In the genomic region with DNA sequence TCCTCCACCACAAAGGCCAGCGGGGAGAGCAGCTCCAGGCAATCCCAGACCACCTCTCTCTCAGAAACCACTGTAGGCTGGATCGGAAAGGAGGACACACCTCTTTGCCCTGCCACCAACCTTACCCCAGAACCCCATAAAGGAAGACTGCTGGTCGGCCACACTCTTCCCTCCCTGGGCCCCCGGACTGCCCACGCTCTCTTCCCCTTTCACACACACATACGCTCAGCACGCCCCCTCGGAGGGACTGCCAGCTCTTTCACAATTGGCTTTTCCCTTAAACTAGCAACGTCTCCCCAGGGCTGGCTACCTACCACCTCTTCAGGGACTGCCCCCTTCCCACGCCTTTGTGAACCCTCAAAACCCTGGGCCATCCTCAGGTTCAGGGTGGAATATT, we compare ENCODE assay signal across 9 mouse cellular contexts. TPM values are rescaled to one million over a fixed set of nuclear protein-coding genes. Genes with fewer than 3 reads are reported as not detected.
DNase-seq lines count a peak whose midpoint lies in the region; ATAC-seq and TF ChIP-seq lines count a peak whose summit lies in the region.
"Had no signal": no experiment of that assay in that cellular context is flagged by ENCODE, and none has a peak within 500 bp of the region (broad histone marks: within the 10 kb centered on the region; RNA-seq: fewer than 3 reads in every experiment).

No protein-coding gene starts in this region.

- H3K9ac ChIP-seq in heart, embryonic 13.5 days = no peak overlapping the region; the same call in 1 of the 2 replicates
- no peak overlapping the region for H3K9ac ChIP-seq in embryonic facial prominence, embryonic 14.5 days (ENCODE audit: low read depth, low read length)
- H3K9ac ChIP-seq in liver, embryonic 14.5 days (replicated peaks) = no peak overlapping the region
- H3K9ac ChIP-seq in kidney, embryonic 14.5 days (ENCODE audit: low read depth, low read length) = no peak overlapping the region

- H3K27me3 ChIP-seq in heart, embryonic 13.5 days (replicated peaks) = no peaks in the 10 kb centered on the region
- H3K27me3 ChIP-seq in embryonic facial prominence, embryonic 14.5 days (replicated peaks; ENCODE audit: control insufficient read depth, insufficient read depth, low read length) = no peaks in the 10 kb centered on the region
- no peaks in the 10 kb centered on the region for H3K27me3 ChIP-seq in liver, embryonic 14.5 days (ENCODE audit: control insufficient read depth, insufficient read depth, low read length)
- no peaks in the 10 kb centered on the region for H3K27me3 ChIP-seq in kidney, embryonic 14.5 days (ENCODE audit: control insufficient read depth, insufficient read depth, low read length)

- H3K4me3 ChIP-seq in heart, embryonic 13.5 days = no peak overlapping the region
- H3K4me3 ChIP-seq in embryonic facial prominence, embryonic 14.5 days (ENCODE audit: low read depth, low read length) = no peak overlapping the region
- H3K4me3 ChIP-seq in liver, embryonic 14.5 days (ENCODE audit: insufficient read depth in 1 of 2, low read depth in 2 of 2, low read length in 2 of 2) = no peak overlapping the region
- no peak overlapping the region for H3K4me3 ChIP-seq in kidney, embryonic 14.5 days (ENCODE audit: low read length)
- H3K4me3 ChIP-seq: myocyte had no signal

- no peak overlapping the region for H3K4me2 ChIP-seq in heart, embryonic 13.5 days
- no peak overlapping the region for H3K4me2 ChIP-seq in embryonic facial prominence, embryonic 14.5 days (ENCODE audit: low read depth, low read length)
- no peak overlapping the region for H3K4me2 ChIP-seq in liver, embryonic 14.5 days (ENCODE audit: low read depth)
- no peak overlapping the region for H3K4me2 ChIP-seq in kidney, embryonic 14.5 days (replicated peaks; ENCODE audit: low read depth, low read length)

- peak overlapping the region; percentile 32; the same call in 1 of the 2 replicates for H3K27ac ChIP-seq in heart, embryonic 13.5 days (replicated peaks)
- H3K27ac ChIP-seq in embryonic facial prominence, embryonic 14.5 days (replicated peaks; ENCODE audit: low read depth, low read length) = 0 out of 2 replicates have a peak overlapping the region, but pooled peaks have one; percentile 12
- H3K27ac ChIP-seq in liver, embryonic 14.5 days = no peak overlapping the region
- no peak overlapping the region for H3K27ac ChIP-seq in kidney, embryonic 14.5 days (ENCODE audit: low read depth, low read length)

- TF ChIP-seq EP300 in liver, embryonic 14.5 days (IDR thresholded peaks at IDR 0.05; ENCODE audit: low read depth) = no peak

- H3K4me1 ChIP-seq in heart, embryonic 13.5 days = peaks cover 49% of the 10 kb centered on the region
- peaks cover 4% of the 10 kb centered on the region; the same call in 1 of the 2 replicates for H3K4me1 ChIP-seq in embryonic facial prominence, embryonic 14.5 days (ENCODE audit: control insufficient read depth, insufficient read depth, low read length)
- H3K4me1 ChIP-seq in liver, embryonic 14.5 days (replicated peaks; ENCODE audit: control insufficient read depth in 2 of 2, insufficient read depth in 2 of 2, low read length in 1 of 2) = peaks cover 7 to 11% of the 10 kb centered on the region in 2 experiments
- peaks cover 4% of the 10 kb centered on the region; the same call in 1 of the 2 replicates for H3K4me1 ChIP-seq in kidney, embryonic 14.5 days (ENCODE audit: control insufficient read depth, insufficient read depth, low read length)

- ATAC-seq in heart, embryonic 13.5 days (ENCODE audit: extremely low read depth, insufficient number of reproducible peaks, low FRiP score, low TSS enrichment) = no peak
- no peak for ATAC-seq in embryonic facial prominence, embryonic 14.5 days (ENCODE audit: low read depth)
- no peak for ATAC-seq in liver, embryonic 14.5 days (ENCODE audit: insufficient read depth)
- ATAC-seq in kidney, embryonic 14.5 days (ENCODE audit: low FRiP score, low TSS enrichment) = no peak

- intact Hi-C loops in heart, postnatal 25 days (cut with DNase I) = no loop called here

- 0 out of 2 replicates have a peak, but pooled peaks have one; percentile 9 for TF ChIP-seq CTCF in liver, embryonic 14.5 days (IDR thresholded peaks at IDR 0.05; ENCODE audit: low read depth)

- H3K36me3 ChIP-seq in heart, embryonic 13.5 days = peaks cover 88% of the 10 kb centered on the region
- H3K36me3 ChIP-seq in embryonic facial prominence, embryonic 14.5 days (ENCODE audit: control insufficient read depth, insufficient read depth, low read length) = peaks cover 78% of the 10 kb centered on the region
- no peaks in the 10 kb centered on the region; the same call in none of the 2 replicates for H3K36me3 ChIP-seq in liver, embryonic 14.5 days (replicated peaks; ENCODE audit: control insufficient read depth, insufficient read depth, low read depth)
- H3K36me3 ChIP-seq in kidney, embryonic 14.5 days (ENCODE audit: control insufficient read depth, insufficient read depth, low read length) = peaks cover 72% of the 10 kb centered on the region

- 78% methylated on average over 10 of the region's 10 CpGs for WGBS in heart, embryonic 13.5 days
- 82% methylated on average over 10 of the region's 10 CpGs for WGBS in embryonic facial prominence, embryonic 14.5 days
- WGBS in liver, embryonic 14.5 days (ENCODE audit: insufficient replicate concordance) = 36% methylated on average over 10 of the region's 10 CpGs
- WGBS in kidney, embryonic 14.5 days = 80% methylated on average over 10 of the region's 10 CpGs

- DNase-seq in heart, postnatal 25 days (ENCODE audit: low spot score) = no peak
- peak; percentile 72 for DNase-seq in 416B (ENCODE audit: low read depth)
- DNase-seq in embryonic facial prominence, embryonic 14.5 days (ENCODE audit: low spot score) = no peak
- no peak for DNase-seq in liver, embryonic 14.5 days (ENCODE audit: low read depth in 3 of 3, low spot score in 3 of 3)
- DNase-seq in right cerebral cortex, adult 18-20 months = no peak
- DNase-seq in adrenal gland, postnatal 14 days = no peak

- no peaks in the 10 kb centered on the region for H3K9me3 ChIP-seq in heart, embryonic 13.5 days
- H3K9me3 ChIP-seq in embryonic facial prominence, embryonic 14.5 days (ENCODE audit: control insufficient read depth, low read length) = no peaks in the 10 kb centered on the region
- H3K9me3 ChIP-seq in liver, embryonic 14.5 days (ENCODE audit: control insufficient read depth, low read length) = no peaks in the 10 kb centered on the region
- no peaks in the 10 kb centered on the region for H3K9me3 ChIP-seq in kidney, embryonic 14.5 days (ENCODE audit: control insufficient read depth, low read length)

RNA-seq across cellular contexts. Expression of a gene that starts 8.9 kb away (rescaled TPM):
- 583 and 638 TPM in 2 replicates for polyA plus RNA-seq in heart, embryonic 13.5 days (2015; fragmentation: Nextera tagmentation; extraction: Ambion mirVana)
- 100 to 1,000 TPM; 155 to 157 TPM for total RNA-seq in heart, postnatal 25 days (2021)
- 757 and 796 TPM in 2 replicates for polyA plus RNA-seq in embryonic facial prominence, embryonic 14.5 days (2014; fragmentation: Nextera tagmentation; extraction: Ambion mirVana)
- 4.9 and 7.5 TPM in 2 replicates for polyA plus RNA-seq in liver, embryonic 14.5 days (2012; rRNA removed)
- polyA plus RNA-seq in liver, embryonic 14.5 days (2014; fragmentation: Nextera tagmentation; extraction: Ambion mirVana) = 52.5 and 59.4 TPM in 2 replicates
- total RNA-seq in adrenal gland, postnatal 14 days (2021) = 206 and 209 TPM in 2 replicates
- 793 and 904 TPM in 2 replicates for polyA plus RNA-seq in kidney, embryonic 14.5 days (2014; fragmentation: Nextera tagmentation; extraction: Ambion mirVana)

RNA-seq across cellular contexts. Expression of a gene that starts 33.8 kb away (rescaled TPM):
- 7.6 and 8.1 TPM in 2 replicates for polyA plus RNA-seq in heart, embryonic 13.5 days (2015; fragmentation: Nextera tagmentation; extraction: Ambion mirVana)
- total RNA-seq in heart, postnatal 25 days (2021) = 10 to 100 TPM; 41.9 to 50.4 TPM
- 1.8 and 3.3 TPM in 2 replicates for polyA plus RNA-seq in embryonic facial prominence, embryonic 14.5 days (2014; fragmentation: Nextera tagmentation; extraction: Ambion mirVana)
- polyA plus RNA-seq in liver, embryonic 14.5 days (2012; rRNA removed) = 0.53 and 0.75 TPM in 2 replicates
- 0.29 and 0.43 TPM in 2 replicates for polyA plus RNA-seq in liver, embryonic 14.5 days (2014; fragmentation: Nextera tagmentation; extraction: Ambion mirVana)
- total RNA-seq in adrenal gland, postnatal 14 days (2021) = 15.4 and 18.3 TPM in 2 replicates
- polyA plus RNA-seq in kidney, embryonic 14.5 days (2014; fragmentation: Nextera tagmentation; extraction: Ambion mirVana) = 1.2 and 2.6 TPM in 2 replicates

Comparison
In these comparisons a context has a peak if more than half of its experiments do, and no peak if none do; other contexts are left out.
1. H3K27ac ChIP-seq: peak in heart, embryonic 13.5 days (single experiment) and embryonic facial prominence, embryonic 14.5 days (single experiment); none in liver, embryonic 14.5 days (single experiment) and kidney, embryonic 14.5 days (single experiment).